Mouse (Mus musculus): ENCODE results near the gene Ncapg2.

Gene Ncapg2

GRCm38 (mm10) chr12:116460379-116461065 is 55.3 kb downstream of the Ncapg2 start:
- Histone ChIP-seq H3K36me3 (ENCODE audit: insufficient read depth, low read length) (peaks cover 41% of the 10 kb centered on the region), H3K4me1 (replicated peaks; ENCODE audit: low read depth, low read length) (no peaks in the 10 kb centered on the region), H3K4me3 (replicated peaks; ENCODE audit: low read length) (no peak overlapping the region), H3K9me3 (ENCODE audit: low read length) (no peaks in the 10 kb centered on the region), H3K27me3 (ENCODE audit: insufficient read depth, low read length) (no peaks in the 10 kb centered on the region)
- TF ChIP-seq CTCF (conservative IDR thresholded peaks at IDR 0.05; ENCODE audit: low read length): no peak
- TF ChIP-seq NANOG (IDR thresholded peaks at IDR 0.05; ENCODE audit: borderline replicate concordance, low read length): no peak
- no peak for TF ChIP-seq POU5F1 (IDR thresholded peaks at IDR 0.05; ENCODE audit: borderline replicate concordance, low read length)

GRCm38 (mm10) chr12:116467030-116467429 is 61.8 kb downstream of the Ncapg2 start:
- H3K9me3 ChIP-seq (ENCODE audit: low read length): no peaks in the 10 kb centered on the region
- no peaks in the 10 kb centered on the region for H3K27me3 ChIP-seq (ENCODE audit: insufficient read depth, low read length)
- peaks cover 21% of the 10 kb centered on the region for H3K36me3 ChIP-seq (ENCODE audit: insufficient read depth, low read length)
- no peak overlapping the region for H3K4me3 ChIP-seq (replicated peaks; ENCODE audit: low read length)
- TF ChIP-seq CTCF (conservative IDR thresholded peaks at IDR 0.05; ENCODE audit: low read length) (no peak), POU5F1 (IDR thresholded peaks at IDR 0.05; ENCODE audit: borderline replicate concordance, low read length) (no peak), NANOG (IDR thresholded peaks at IDR 0.05; ENCODE audit: borderline replicate concordance, low read length) (no peak)
- H3K4me1 ChIP-seq (replicated peaks; ENCODE audit: low read depth, low read length): no peaks in the 10 kb centered on the region

- Histone ChIP-seq H3K4me3 (replicated peaks; ENCODE audit: low read length) (no peak overlapping the region), H3K4me1 (replicated peaks; ENCODE audit: low read depth, low read length) (no peaks in the 10 kb centered on the region)
- TF ChIP-seq CTCF (conservative IDR thresholded peaks at IDR 0.05; ENCODE audit: low read length) (no peak), POU5F1 (IDR thresholded peaks at IDR 0.05; ENCODE audit: borderline replicate concordance, low read length) (no peak)
These were observed 63.1 kb downstream of the Ncapg2 start for GRCm38 (mm10) chr12:116468348-116468747.

GRCm38 (mm10) chr12:116469096-116469495 is 63.9 kb downstream of the Ncapg2 start:
- Histone ChIP-seq H3K4me1 (replicated peaks; ENCODE audit: low read depth, low read length) (no peaks in the 10 kb centered on the region), H3K4me3 (replicated peaks; ENCODE audit: low read length) (no peak overlapping the region), H3K27me3 (ENCODE audit: insufficient read depth, low read length) (no peaks in the 10 kb centered on the region), H3K9me3 (ENCODE audit: low read length) (no peaks in the 10 kb centered on the region), H3K36me3 (ENCODE audit: insufficient read depth, low read length) (peaks cover 12% of the 10 kb centered on the region)
- TF ChIP-seq POU5F1 (IDR thresholded peaks at IDR 0.05; ENCODE audit: borderline replicate concordance, low read length) (no peak), NANOG (IDR thresholded peaks at IDR 0.05; ENCODE audit: borderline replicate concordance, low read length) (no peak), CTCF (conservative IDR thresholded peaks at IDR 0.05; ENCODE audit: low read length) (no peak)

More at GRCm38 (mm10) chr12:116468348-116468747, 63.1 kb downstream of the Ncapg2 start:
- peaks cover 17% of the 10 kb centered on the region for H3K36me3 ChIP-seq (ENCODE audit: insufficient read depth, low read length)
- no peaks in the 10 kb centered on the region for H3K27me3 ChIP-seq (ENCODE audit: insufficient read depth, low read length)
- no peaks in the 10 kb centered on the region for H3K9me3 ChIP-seq (ENCODE audit: low read length)

GRCm38 (mm10) chr12:116473264-116473663 is 68.1 kb downstream of the Ncapg2 start:
- TF ChIP-seq NANOG (IDR thresholded peaks at IDR 0.05; ENCODE audit: borderline replicate concordance, low read length) (no peak), CTCF (conservative IDR thresholded peaks at IDR 0.05; ENCODE audit: low read length) (no peak), POU5F1 (IDR thresholded peaks at IDR 0.05; ENCODE audit: borderline replicate concordance, low read length) (no peak)
- Histone ChIP-seq H3K27me3 (ENCODE audit: insufficient read depth, low read length) (no peaks in the 10 kb centered on the region), H3K4me1 (replicated peaks; ENCODE audit: low read depth, low read length) (no peaks in the 10 kb centered on the region), H3K9me3 (ENCODE audit: low read length) (no peaks in the 10 kb centered on the region), H3K36me3 (ENCODE audit: insufficient read depth, low read length) (no peaks in the 10 kb centered on the region), H3K4me3 (replicated peaks; ENCODE audit: low read length) (no peak overlapping the region)

- no peaks in the 10 kb centered on the region for H3K9me3 ChIP-seq (ENCODE audit: low read length)
- no peaks in the 10 kb centered on the region for H3K36me3 ChIP-seq (ENCODE audit: insufficient read depth, low read length)
- no peaks in the 10 kb centered on the region for H3K4me1 ChIP-seq (replicated peaks; ENCODE audit: low read depth, low read length)
- TF ChIP-seq NANOG (IDR thresholded peaks at IDR 0.05; ENCODE audit: borderline replicate concordance, low read length): no peak
- TF ChIP-seq POU5F1 (IDR thresholded peaks at IDR 0.05; ENCODE audit: borderline replicate concordance, low read length): no peak
- no peak for TF ChIP-seq CTCF (conservative IDR thresholded peaks at IDR 0.05; ENCODE audit: low read length)
- H3K4me3 ChIP-seq (replicated peaks; ENCODE audit: low read length): no peak overlapping the region
- H3K27me3 ChIP-seq (ENCODE audit: insufficient read depth, low read length): no peaks in the 10 kb centered on the region
These were observed 68.6 kb downstream of the Ncapg2 start for GRCm38 (mm10) chr12:116473761-116474160.

GRCm38 (mm10) chr12:116474676-116475075 is 69.5 kb downstream of the Ncapg2 start:
- H3K4me1 ChIP-seq (replicated peaks; ENCODE audit: low read depth, low read length): no peaks in the 10 kb centered on the region
- TF ChIP-seq NANOG (IDR thresholded peaks at IDR 0.05; ENCODE audit: borderline replicate concordance, low read length) (no peak), CTCF (conservative IDR thresholded peaks at IDR 0.05; ENCODE audit: low read length) (no peak), POU5F1 (IDR thresholded peaks at IDR 0.05; ENCODE audit: borderline replicate concordance, low read length) (no peak)
- H3K4me3 ChIP-seq (replicated peaks; ENCODE audit: low read length): no peak overlapping the region
- H3K9me3 ChIP-seq (ENCODE audit: low read length): no peaks in the 10 kb centered on the region
- no peaks in the 10 kb centered on the region for H3K27me3 ChIP-seq (ENCODE audit: insufficient read depth, low read length)
- no peaks in the 10 kb centered on the region for H3K36me3 ChIP-seq (ENCODE audit: insufficient read depth, low read length)

GRCm38 (mm10) chr12:116478771-116479170 is 73.6 kb downstream of the Ncapg2 start:
- H3K4me1 ChIP-seq (replicated peaks; ENCODE audit: low read depth, low read length): no peaks in the 10 kb centered on the region
- H3K27me3 ChIP-seq (ENCODE audit: insufficient read depth, low read length): no peaks in the 10 kb centered on the region; the same call in 1 of the 2 replicates
- no peak overlapping the region for H3K4me3 ChIP-seq (replicated peaks; ENCODE audit: low read length)
- no peaks in the 10 kb centered on the region for H3K36me3 ChIP-seq (ENCODE audit: insufficient read depth, low read length)
- H3K9me3 ChIP-seq (ENCODE audit: low read length): no peaks in the 10 kb centered on the region
- TF ChIP-seq CTCF (conservative IDR thresholded peaks at IDR 0.05; ENCODE audit: low read length): no peak
- TF ChIP-seq POU5F1 (IDR thresholded peaks at IDR 0.05; ENCODE audit: borderline replicate concordance, low read length): no peak
- TF ChIP-seq NANOG (IDR thresholded peaks at IDR 0.05; ENCODE audit: borderline replicate concordance, low read length): no peak

- no peak for TF ChIP-seq NANOG (IDR thresholded peaks at IDR 0.05; ENCODE audit: borderline replicate concordance, low read length)
- no peak for TF ChIP-seq POU5F1 (IDR thresholded peaks at IDR 0.05; ENCODE audit: borderline replicate concordance, low read length)
- TF ChIP-seq CTCF (conservative IDR thresholded peaks at IDR 0.05; ENCODE audit: low read length): no peak
- Histone ChIP-seq H3K27me3 (ENCODE audit: insufficient read depth, low read length) (peaks cover 20% of the 10 kb centered on the region), H3K4me3 (replicated peaks; ENCODE audit: low read length) (no peak overlapping the region), H3K4me1 (replicated peaks; ENCODE audit: low read depth, low read length) (peaks cover 13% of the 10 kb centered on the region), H3K36me3 (ENCODE audit: insufficient read depth, low read length) (no peaks in the 10 kb centered on the region), H3K9me3 (ENCODE audit: low read length) (no peaks in the 10 kb centered on the region)
These were observed 76.7 kb downstream of the Ncapg2 start for GRCm38 (mm10) chr12:116481921-116482320.
